20 mouse cellular contexts compared by ENCODE assay signal in genomic region chr9:53806496-53807086, GRCm38 (mm10). TPM values are rescaled to one million over a fixed set of nuclear protein-coding genes. Genes with fewer than 3 reads are reported as not detected.
A peak's percentile ranks its signal among the peaks of the same experiment; 100 is the strongest.
DNase-seq lines count a peak whose midpoint lies in the region; ATAC-seq lines count a peak whose summit lies in the region.
"Had no signal": no experiment of that assay in that cellular context is flagged by ENCODE, and none has a peak within 500 bp of the region (broad histone marks: within the 10 kb centered on the region; RNA-seq: fewer than 3 reads in every experiment).

No protein-coding gene starts in this region.

- WGBS in forebrain, embryonic 16.5 days: 28% methylated on average over 7 of the region's 7 CpGs

- intact Hi-C loops in left cerebral cortex, postnatal 36 days (cut with DNase I): no loop called here

- no peaks in the 10 kb centered on the region for H3K36me3 ChIP-seq in forebrain, embryonic 16.5 days (ENCODE audit: control insufficient read depth, insufficient read depth)
- H3K36me3 ChIP-seq: heart, embryonic 10.5 days; midbrain, embryonic 12.5 days had no signal

- ATAC-seq in forebrain, embryonic 16.5 days: no peak
- ATAC-seq: liver, postnatal 0 days had no signal

- H3K27ac ChIP-seq in forebrain, embryonic 16.5 days (ENCODE audit: low read length): no peak overlapping the region
- H3K27ac ChIP-seq: heart, embryonic 10.5 days; midbrain, embryonic 12.5 days had no signal

- H3K4me2 ChIP-seq in forebrain, embryonic 16.5 days (ENCODE audit: low read length): no peak overlapping the region
- H3K4me2 ChIP-seq: midbrain, embryonic 12.5 days had no signal

- no peaks in the 10 kb centered on the region for H3K9me3 ChIP-seq in forebrain, embryonic 16.5 days (ENCODE audit: control insufficient read depth, low read length)
- H3K9me3 ChIP-seq: heart, embryonic 10.5 days; midbrain, embryonic 12.5 days had no signal

- DNase-seq in retina, postnatal 1 day: peak; percentile 10
- DNase-seq in retina, embryonic 14.5 days (ENCODE audit: low spot score): no peak
- peak; percentile 95 for DNase-seq in R1 (ENCODE audit: low read depth, low spot score)
- peak; percentile 44 for DNase-seq in naive thymus-derived CD4-positive, alpha-beta T cell, adult 2 months (ENCODE audit: low read depth)
- peak; percentile 55 to 76 for DNase-seq in thymus, postnatal 36 days
- no peak for DNase-seq in left cerebral cortex, postnatal 36 days (ENCODE audit: low spot score in 2 of 2)
- no peak for DNase-seq in urinary bladder, adult 18-20 months (ENCODE audit: low spot score in 2 of 2)
- DNase-seq: B cell, adult 2 months; cerebellum, adult 9-11 months; gastrocnemius, postnatal 10 days; layer of hippocampus, postnatal 36 days; liver; liver, postnatal 0 days; lung, postnatal 4 days; right cerebral cortex, postnatal 14 days had no signal

- no peak overlapping the region for H3K9ac ChIP-seq in forebrain, embryonic 16.5 days (replicated peaks; ENCODE audit: low read depth, low read length)
- H3K9ac ChIP-seq: liver, postnatal 0 days; midbrain, embryonic 12.5 days had no signal

- no peaks in the 10 kb centered on the region for H3K4me1 ChIP-seq in forebrain, embryonic 16.5 days (replicated peaks; ENCODE audit: control insufficient read depth, insufficient read depth, low read length)
- H3K4me1 ChIP-seq: heart, embryonic 10.5 days; midbrain, embryonic 12.5 days had no signal

- no peaks in the 10 kb centered on the region for H3K27me3 ChIP-seq in forebrain, embryonic 16.5 days (replicated peaks; ENCODE audit: control insufficient read depth, insufficient read depth, low read length)
- H3K27me3 ChIP-seq: midbrain, embryonic 12.5 days had no signal

- H3K4me3 ChIP-seq in forebrain, embryonic 16.5 days (replicated peaks; ENCODE audit: low read length): no peak overlapping the region
- H3K4me3 ChIP-seq: heart, embryonic 10.5 days; midbrain, embryonic 12.5 days had no signal

RNA-seq across cellular contexts. Expression of gene Slc35f2, which starts 35.3 kb away (rescaled TPM):
- total RNA-seq in left cerebral cortex, postnatal 36 days (2021): 1 to 10 TPM; 3.3 TPM
- 12.8 and 14.0 TPM in 2 replicates for polyA plus RNA-seq in forebrain, embryonic 16.5 days (2015; fragmentation: Nextera tagmentation; extraction: Ambion mirVana)

RNA-seq across cellular contexts. Expression of gene Sln, which starts 43.4 kb away (rescaled TPM):
- under 1 TPM in 1 of 2 experiments, not detected in 1; 0.29 TPM for total RNA-seq in left cerebral cortex, postnatal 36 days (2021)
- 1.1 and 1.7 TPM in 2 replicates for polyA plus RNA-seq in forebrain, embryonic 16.5 days (2015; fragmentation: Nextera tagmentation; extraction: Ambion mirVana)
- total RNA-seq: left cerebral cortex, postnatal 25 days had no signal
- polyA plus RNA-seq: intestine, embryonic 14.5 days; midbrain, embryonic 12.5 days had no signal

Comparison
In these comparisons a context has a peak if more than half of its experiments do, and no peak if none do; other contexts are left out.
1. DNase-seq: peak in retina, postnatal 1 day (single experiment), R1 (single experiment), naive thymus-derived CD4-positive, alpha-beta T cell, adult 2 months (single experiment) and thymus, postnatal 36 days (2 of 2); none in retina, embryonic 14.5 days (single experiment), left cerebral cortex, postnatal 36 days (0 of 2) and urinary bladder, adult 18-20 months (0 of 2).